Mouse (Mus musculus): Measurements from ENCODE around the gene Setd3.

The Setd3 gene

GRCm38 (mm10) chr12:108072907-108073306 is 106.2 kb downstream of the Setd3 start:
- peak; percentile 74 for DNase-seq (ENCODE audit: low read depth, low spot score)

GRCm38 (mm10) chr12:108070685-108071662 is 108.1 kb downstream of the Setd3 start:
- DNase-seq (ENCODE audit: low read depth, low spot score), result no peak

GRCm38 (mm10) chr12:108069504-108069903 is 109.6 kb downstream of the Setd3 start:
- no peak for DNase-seq (ENCODE audit: low read depth, low spot score)

- peak; percentile 93 for DNase-seq (ENCODE audit: low read depth, low spot score)
Measured at GRCm38 (mm10) chr12:108067811-108068375, 111.2 kb downstream of the Setd3 start.

- no peak for DNase-seq (ENCODE audit: low read depth, low spot score)
Measured at GRCm38 (mm10) chr12:108067231-108067630, 111.9 kb downstream of the Setd3 start.

- DNase-seq (ENCODE audit: low read depth, low spot score), result peak; percentile 55
Measured at GRCm38 (mm10) chr12:108064396-108064998, 114.6 kb downstream of the Setd3 start.

GRCm38 (mm10) chr12:108063986-108064385 is 115.1 kb downstream of the Setd3 start:
- peak; percentile 82 for DNase-seq (ENCODE audit: low read depth, low spot score)

GRCm38 (mm10) chr12:108062137-108062536 is 117.0 kb downstream of the Setd3 start:
- no peak for DNase-seq (ENCODE audit: low read depth, low spot score)

GRCm38 (mm10) chr12:108061661-108062060 is 117.5 kb downstream of the Setd3 start:
- DNase-seq (ENCODE audit: low read depth, low spot score), result peak; percentile 84
